Comparison of ENCODE assay signal across 8 mouse cellular contexts in genomic region chr9:57940349-57940794, GRCm38 (mm10). TPM values are rescaled to one million over a fixed set of nuclear protein-coding genes. Genes with fewer than 3 reads are reported as not detected.
DNase-seq lines count a peak whose midpoint lies in the region; ATAC-seq and TF ChIP-seq lines count a peak whose summit lies in the region.

No protein-coding gene starts in this region.

- H3K27me3 ChIP-seq in thymus, adult 2 months (ENCODE audit: control insufficient read depth, insufficient read depth, low read length) = no peaks in the 10 kb centered on the region
- no peaks in the 10 kb centered on the region for H3K27me3 ChIP-seq in forebrain, postnatal 0 days (ENCODE audit: insufficient read depth, low read length)
- peaks cover 84% of the 10 kb centered on the region for H3K27me3 ChIP-seq in limb, embryonic 10.5 days (ENCODE audit: low read depth, poor library complexity, severe bottlenecking)
- H3K27me3 ChIP-seq in myocyte (ENCODE audit: control insufficient read depth, insufficient read depth, insufficient read length) = no peaks in the 10 kb centered on the region

- peak overlapping the region; percentile 86 for H3ac ChIP-seq in myocyte (ENCODE audit: control insufficient read depth, insufficient read length)

- H3K36me3 ChIP-seq in thymus, adult 2 months (ENCODE audit: control insufficient read depth, insufficient read depth, low read length) = no peaks in the 10 kb centered on the region
- no peaks in the 10 kb centered on the region; the same call in 1 of the 2 replicates for H3K36me3 ChIP-seq in forebrain, postnatal 0 days (ENCODE audit: insufficient read depth)
- H3K36me3 ChIP-seq in limb, embryonic 10.5 days = no peaks in the 10 kb centered on the region
- H3K36me3 ChIP-seq in myocyte (ENCODE audit: control insufficient read depth, insufficient read depth) = no peaks in the 10 kb centered on the region

- under 1% methylated on average over 44 of the region's 44 CpGs for WGBS in thymus, adult 2 months
- 2% methylated on average over 38 of the region's 44 CpGs for WGBS in forebrain, postnatal 0 days
- WGBS in limb, embryonic 10.5 days = under 1% methylated on average over 41 of the region's 44 CpGs

- no peak overlapping the region for H3K27ac ChIP-seq in thymus, adult 2 months (ENCODE audit: control insufficient read depth, insufficient read depth, low read length)
- H3K27ac ChIP-seq in forebrain, postnatal 0 days (ENCODE audit: low read depth, low read length) = peak overlapping the region; percentile 96
- H3K27ac ChIP-seq in limb, embryonic 10.5 days = peak overlapping the region; percentile 85

- H3K9me3 ChIP-seq in forebrain, postnatal 0 days (ENCODE audit: low read length) = no peaks in the 10 kb centered on the region
- no peaks in the 10 kb centered on the region for H3K9me3 ChIP-seq in limb, embryonic 10.5 days (replicated peaks)

- peak overlapping the region; percentile 95 for H3K4me3 ChIP-seq in thymus, adult 2 months (ENCODE audit: control insufficient read depth, insufficient read depth, low read length)
- H3K4me3 ChIP-seq in forebrain, postnatal 0 days (ENCODE audit: low read depth, low read length) = peak overlapping the region; percentile 93
- peak overlapping the region; percentile 71 for H3K4me3 ChIP-seq in limb, embryonic 10.5 days
- H3K4me3 ChIP-seq in myocyte = peak overlapping the region; percentile 43

- TF ChIP-seq CTCF in thymus, adult 2 months (IDR thresholded peaks at IDR 0.05; ENCODE audit: borderline replicate concordance, control insufficient read depth, extremely low read depth, insufficient read depth, low read length, poor library complexity) = 0 out of 2 replicates have a peak, but pooled peaks have one; percentile 42
- no peak for TF ChIP-seq CTCF in forebrain, postnatal 0 days (IDR thresholded peaks at IDR 0.05; ENCODE audit: low read depth)

- peak; percentile 50 for DNase-seq in gastrocnemius, postnatal 10 days
- no peak for DNase-seq in gastrocnemius, postnatal 25 days
- DNase-seq in thymus, adult 2 months = no peak
- no peak for DNase-seq in thymus, postnatal 14 days
- DNase-seq in forebrain, postnatal 0 days = peak; percentile 75
- peak; percentile 76 for DNase-seq in limb, embryonic 10.5 days (ENCODE audit: low spot score)
- no peak for DNase-seq in urinary bladder, postnatal 14 days (ENCODE audit: low spot score)

- H3K4me1 ChIP-seq in thymus, adult 2 months (replicated peaks; ENCODE audit: control insufficient read depth, insufficient read depth, low read length) = peaks cover 57% of the 10 kb centered on the region
- peaks cover 24% of the 10 kb centered on the region for H3K4me1 ChIP-seq in forebrain, postnatal 0 days (ENCODE audit: insufficient read depth)
- peaks cover 42% of the 10 kb centered on the region for H3K4me1 ChIP-seq in limb, embryonic 10.5 days

- peak overlapping the region; percentile 63 for H3K4me2 ChIP-seq in forebrain, postnatal 0 days (ENCODE audit: low read depth)
- H3K4me2 ChIP-seq in myocyte (ENCODE audit: low read depth) = peak overlapping the region; percentile 59

- peaks cover 48% of the 10 kb centered on the region for H3K79me2 ChIP-seq in myocyte (ENCODE audit: control insufficient read depth, insufficient read depth)

- TF ChIP-seq POLR2A in thymus, adult 2 months (IDR thresholded peaks at IDR 0.05; ENCODE audit: control insufficient read depth, extremely low read depth, insufficient read depth, low read length, poor library complexity) = no peak
- no peak for TF ChIP-seq POLR2A in myocyte (IDR thresholded peaks at IDR 0.05; ENCODE audit: insufficient read length, low read depth)

- H3K9ac ChIP-seq in forebrain, postnatal 0 days = peak overlapping the region; percentile 90

- ATAC-seq in forebrain, postnatal 0 days = peak; percentile 54

TF ChIP-seq in myocyte, 11 proteins besides CTCF, POLR2A, EP300 and RAD21:
- TF ChIP-seq MYOG (IDR thresholded peaks at IDR 0.05; ENCODE audit: control insufficient read depth in 1 of 3, insufficient read depth in 1 of 3, insufficient read length in 2 of 3, low read depth in 2 of 3) (peak in 1 of 3 experiments; percentile 14), REST (IDR thresholded peaks at IDR 0.05; ENCODE audit: insufficient read depth, insufficient read length) (no peak)

RNA-seq across cellular contexts. Expression of gene Sema7a, which starts 0.5 kb away (rescaled TPM):
- total RNA-seq in gastrocnemius, postnatal 10 days (2021) = 10 to 100 TPM; 15.7 to 18.5 TPM
- total RNA-seq in gastrocnemius, postnatal 25 days (2021) = 1 to 10 TPM; 8.8 to 9.8 TPM
- 81.6 and 85.6 TPM in 2 replicates for polyA plus RNA-seq in thymus, adult 2 months (2012; rRNA removed)
- 27.2 and 43.0 TPM in 2 replicates for total RNA-seq in forebrain, postnatal 0 days (2014; rRNA removed)
- polyA plus RNA-seq in forebrain, postnatal 0 days (2015; fragmentation: Nextera tagmentation; extraction: Ambion mirVana) = 2.4 and 3.2 TPM in 2 replicates
- 0.20 and 0.26 TPM in 2 replicates for polyA plus RNA-seq in limb, embryonic 10.5 days (2016; fragmentation: Nextera tagmentation; extraction: Ambion mirVana)
- 27.4 TPM for polyA plus RNA-seq in myocyte (2012; fragmentation: generic; extraction: Trizol)

RNA-seq across cellular contexts. Expression of gene Ubl7, which starts 29.6 kb away (rescaled TPM):
- 10 to 100 TPM; 48.7 to 49.2 TPM for total RNA-seq in gastrocnemius, postnatal 10 days (2021)
- total RNA-seq in gastrocnemius, postnatal 25 days (2021) = 10 to 100 TPM; 62.2 to 63.6 TPM
- 182 and 201 TPM in 2 replicates for polyA plus RNA-seq in thymus, adult 2 months (2012; rRNA removed)
- 81.7 and 92.6 TPM in 2 replicates for total RNA-seq in forebrain, postnatal 0 days (2014; rRNA removed)
- 152 and 155 TPM in 2 replicates for polyA plus RNA-seq in forebrain, postnatal 0 days (2015; fragmentation: Nextera tagmentation; extraction: Ambion mirVana)
- 123 and 130 TPM in 2 replicates for polyA plus RNA-seq in limb, embryonic 10.5 days (2016; fragmentation: Nextera tagmentation; extraction: Ambion mirVana)
- 62.0 TPM for polyA plus RNA-seq in myocyte (2012; fragmentation: generic; extraction: Trizol)

Comparison
In these comparisons a context has a peak if more than half of its experiments do, and no peak if none do; other contexts are left out.
1. DNase-seq: peak in gastrocnemius, postnatal 10 days (single experiment), forebrain, postnatal 0 days (single experiment) and limb, embryonic 10.5 days (single experiment); none in gastrocnemius, postnatal 25 days (single experiment), thymus, adult 2 months (single experiment), thymus, postnatal 14 days (single experiment) and urinary bladder, postnatal 14 days (single experiment).
2. H3K4me3 ChIP-seq: peak in every context shown above with its lines; median percentile 95 in thymus, adult 2 months; 93 in forebrain, postnatal 0 days; 71 in limb, embryonic 10.5 days; 43 in myocyte.